Mouse (Mus musculus): Measurements from ENCODE around the gene Mapk10. TPM values are rescaled to one million over a fixed set of nuclear protein-coding genes. Genes with fewer than 3 reads are reported as not detected.

The Mapk10 gene
- polyA plus RNA-seq, 1 experiment, result 0.16 TPM

DNA sequence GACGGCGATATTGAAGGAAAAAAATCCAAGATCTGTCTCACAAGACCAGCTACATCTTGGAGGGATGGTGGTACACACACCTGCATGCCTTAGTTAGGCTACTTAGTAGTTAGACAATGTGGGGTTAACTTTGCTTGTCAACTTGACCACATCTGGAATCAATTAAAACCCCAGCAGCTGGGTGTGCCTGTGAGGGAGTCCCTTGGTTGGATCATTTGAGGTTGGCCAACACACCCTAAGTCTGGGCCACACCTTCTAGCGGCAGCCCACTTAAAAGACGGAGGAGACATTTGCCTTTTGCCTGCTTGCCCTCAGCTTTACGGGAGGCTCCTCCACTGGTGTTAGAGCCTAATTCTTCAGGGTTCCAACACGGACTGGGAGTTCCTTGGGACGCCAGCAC lies 209.0 kb downstream of the Mapk10 start:
- Histone ChIP-seq H3K27ac (ENCODE audit: insufficient read depth, low read depth, low read length) (no peak overlapping the region), H3K27me3 (ENCODE audit: control insufficient read depth, insufficient read depth, low read length) (no peaks in the 10 kb centered on the region), H3K4me3 (ENCODE audit: low read depth, low read length) (no peak overlapping the region), H3K4me1 (ENCODE audit: control insufficient read depth, insufficient read depth, insufficient read length, low read length) (no peaks in the 10 kb centered on the region), H3K36me3 (ENCODE audit: control insufficient read depth, insufficient read depth, low read length) (no peaks in the 10 kb centered on the region)
- WGBS, result 69% methylated on average over 7 of the region's 7 CpGs
- TF ChIP-seq CTCF (IDR thresholded peaks at IDR 0.05; ENCODE audit: extremely low read depth, insufficient read length, insufficient replicate concordance, low read depth, low read length) (no peak), POLR2A (IDR thresholded peaks at IDR 0.05; ENCODE audit: low read depth, low read length) (no peak)

DNA sequence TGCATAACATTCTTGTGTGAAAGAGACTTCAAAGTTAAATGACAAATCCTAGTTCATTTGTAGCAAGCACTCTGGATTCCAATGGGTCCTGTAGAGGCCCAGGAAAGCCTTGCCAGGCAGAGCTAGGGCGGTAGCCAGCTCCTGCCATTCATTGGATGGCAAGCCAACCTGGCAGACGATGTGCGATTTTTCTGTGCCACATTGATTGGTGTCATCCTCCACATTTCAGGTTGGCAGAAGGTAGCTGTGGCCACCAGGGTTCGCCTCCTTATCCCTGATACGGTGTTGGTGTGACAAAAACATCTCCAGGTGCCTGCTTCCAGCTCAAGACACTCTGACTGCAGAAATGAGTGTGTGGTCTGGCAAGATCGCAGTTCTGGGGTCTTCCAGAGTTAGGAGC lies 210.6 kb downstream of the Mapk10 start:
- Histone ChIP-seq H3K27me3 (ENCODE audit: control insufficient read depth, insufficient read depth, low read length) (no peaks in the 10 kb centered on the region), H3K4me3 (ENCODE audit: low read depth, low read length) (no peak overlapping the region), H3K36me3 (ENCODE audit: control insufficient read depth, insufficient read depth, low read length) (no peaks in the 10 kb centered on the region), H3K4me1 (ENCODE audit: control insufficient read depth, insufficient read depth, insufficient read length, low read length) (no peaks in the 10 kb centered on the region), H3K27ac (ENCODE audit: insufficient read depth, low read depth, low read length) (no peak overlapping the region)
- 86% methylated on average over 6 of the region's 6 CpGs for WGBS
- no peak for TF ChIP-seq CTCF (IDR thresholded peaks at IDR 0.05; ENCODE audit: extremely low read depth, insufficient read length, insufficient replicate concordance, low read depth, low read length)
- TF ChIP-seq POLR2A (IDR thresholded peaks at IDR 0.05; ENCODE audit: low read depth, low read length), result no peak

GRCm38 (mm10) chr5:102998524-102998923 lies 212.6 kb downstream of the Mapk10 start:
- H3K4me3 ChIP-seq (ENCODE audit: low read depth, low read length), result no peak overlapping the region
- H3K4me1 ChIP-seq (ENCODE audit: control insufficient read depth, insufficient read depth, insufficient read length, low read length), result no peaks in the 10 kb centered on the region
- no peaks in the 10 kb centered on the region for H3K36me3 ChIP-seq (ENCODE audit: control insufficient read depth, insufficient read depth, low read length)
- no peak overlapping the region for H3K27ac ChIP-seq (ENCODE audit: insufficient read depth, low read depth, low read length)
- no peaks in the 10 kb centered on the region for H3K27me3 ChIP-seq (ENCODE audit: control insufficient read depth, insufficient read depth, low read length)
- TF ChIP-seq POLR2A (IDR thresholded peaks at IDR 0.05; ENCODE audit: low read depth, low read length), result no peak
- no peak for TF ChIP-seq CTCF (IDR thresholded peaks at IDR 0.05; ENCODE audit: extremely low read depth, insufficient read length, insufficient replicate concordance, low read depth, low read length)
- 84% methylated on average over 7 of the region's 7 CpGs for WGBS

DNA sequence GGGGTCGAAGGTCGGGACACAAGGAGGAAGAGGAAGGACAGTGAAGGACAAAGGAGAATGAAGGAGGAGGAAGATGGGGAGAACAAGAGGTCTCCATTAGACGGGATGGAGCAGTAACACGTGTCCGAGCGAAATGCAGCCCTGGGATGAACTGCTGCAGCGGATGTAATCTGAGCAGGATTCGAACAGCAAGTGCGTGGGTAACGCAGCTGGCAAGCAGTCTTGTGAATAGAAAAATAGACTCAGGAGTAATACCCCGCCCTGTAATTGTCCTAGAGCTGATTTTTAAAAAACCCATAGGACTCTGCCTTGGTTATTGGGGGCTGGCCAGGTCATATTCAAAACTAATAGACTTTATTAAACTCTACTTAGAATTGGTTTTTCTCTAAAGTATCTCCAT lies 213.2 kb downstream of the Mapk10 start:
- Histone ChIP-seq H3K4me3 (ENCODE audit: low read depth, low read length) (no peak overlapping the region), H3K27ac (ENCODE audit: insufficient read depth, low read depth, low read length) (no peak overlapping the region), H3K27me3 (ENCODE audit: control insufficient read depth, insufficient read depth, low read length) (no peaks in the 10 kb centered on the region), H3K36me3 (ENCODE audit: control insufficient read depth, insufficient read depth, low read length) (no peaks in the 10 kb centered on the region), H3K4me1 (ENCODE audit: control insufficient read depth, insufficient read depth, insufficient read length, low read length) (no peaks in the 10 kb centered on the region)
- WGBS, result 84% methylated on average over 11 of the region's 11 CpGs
- TF ChIP-seq POLR2A (IDR thresholded peaks at IDR 0.05; ENCODE audit: low read depth, low read length) (no peak), CTCF (IDR thresholded peaks at IDR 0.05; ENCODE audit: extremely low read depth, insufficient read length, insufficient replicate concordance, low read depth, low read length) (no peak)

DNA sequence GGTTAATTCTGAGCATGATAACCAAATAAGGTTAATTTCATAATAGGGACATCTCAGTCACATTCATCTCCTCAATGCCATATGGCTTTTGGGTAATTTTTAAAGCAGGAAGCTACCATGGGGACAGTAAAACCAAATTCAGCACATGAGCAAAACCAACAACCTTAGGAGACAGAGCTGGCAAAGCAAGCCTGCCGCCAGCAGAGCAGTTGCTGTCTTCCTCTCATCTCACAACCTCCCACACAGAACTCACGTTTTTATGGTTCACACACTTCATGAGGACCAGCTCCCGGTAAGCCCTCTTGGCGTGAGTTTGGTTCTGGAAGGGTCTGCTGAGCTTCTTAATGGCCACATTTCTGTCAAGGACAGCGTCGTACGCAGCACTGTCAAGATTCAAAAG lies 214.8 kb downstream of the Mapk10 start:
- no peak overlapping the region for H3K4me3 ChIP-seq (ENCODE audit: low read depth, low read length)
- no peaks in the 10 kb centered on the region for H3K27me3 ChIP-seq (ENCODE audit: control insufficient read depth, insufficient read depth, low read length)
- no peaks in the 10 kb centered on the region for H3K36me3 ChIP-seq (ENCODE audit: control insufficient read depth, insufficient read depth, low read length)
- H3K27ac ChIP-seq (ENCODE audit: insufficient read depth, low read depth, low read length), result no peak overlapping the region
- TF ChIP-seq CTCF (IDR thresholded peaks at IDR 0.05; ENCODE audit: extremely low read depth, insufficient read length, insufficient replicate concordance, low read depth, low read length) (no peak), POLR2A (IDR thresholded peaks at IDR 0.05; ENCODE audit: low read depth, low read length) (no peak)
- no peaks in the 10 kb centered on the region for H3K4me1 ChIP-seq (ENCODE audit: control insufficient read depth, insufficient read depth, insufficient read length, low read length)
- WGBS, result 85% methylated on average over 7 of the region's 7 CpGs

GRCm38 (mm10) chr5:102995928-102996327 lies 215.2 kb downstream of the Mapk10 start:
- no peaks in the 10 kb centered on the region for H3K36me3 ChIP-seq (ENCODE audit: control insufficient read depth, insufficient read depth, low read length)
- H3K4me1 ChIP-seq (ENCODE audit: control insufficient read depth, insufficient read depth, insufficient read length, low read length), result no peaks in the 10 kb centered on the region
- no peak overlapping the region for H3K4me3 ChIP-seq (ENCODE audit: low read depth, low read length)
- no peaks in the 10 kb centered on the region for H3K27me3 ChIP-seq (ENCODE audit: control insufficient read depth, insufficient read depth, low read length)
- no peak overlapping the region for H3K27ac ChIP-seq (ENCODE audit: insufficient read depth, low read depth, low read length)
- no peak for TF ChIP-seq CTCF (IDR thresholded peaks at IDR 0.05; ENCODE audit: extremely low read depth, insufficient read length, insufficient replicate concordance, low read depth, low read length)
- no peak for TF ChIP-seq POLR2A (IDR thresholded peaks at IDR 0.05; ENCODE audit: low read depth, low read length)

GRCm38 (mm10) chr5:102993951-102994350 lies 217.2 kb downstream of the Mapk10 start:
- Histone ChIP-seq H3K27ac (ENCODE audit: insufficient read depth, low read depth, low read length) (no peak overlapping the region), H3K36me3 (ENCODE audit: control insufficient read depth, insufficient read depth, low read length) (no peaks in the 10 kb centered on the region), H3K4me3 (ENCODE audit: low read depth, low read length) (no peak overlapping the region), H3K4me1 (ENCODE audit: control insufficient read depth, insufficient read depth, insufficient read length, low read length) (no peaks in the 10 kb centered on the region), H3K27me3 (ENCODE audit: control insufficient read depth, insufficient read depth, low read length) (no peaks in the 10 kb centered on the region)
- no peak for TF ChIP-seq POLR2A (IDR thresholded peaks at IDR 0.05; ENCODE audit: low read depth, low read length)
- no peak for TF ChIP-seq CTCF (IDR thresholded peaks at IDR 0.05; ENCODE audit: extremely low read depth, insufficient read length, insufficient replicate concordance, low read depth, low read length)
- 85% methylated on average over 5 of the region's 5 CpGs for WGBS

- 69% methylated on average over 2 of the region's 2 CpGs for WGBS
- no peak overlapping the region for H3K27ac ChIP-seq (ENCODE audit: insufficient read depth, low read depth, low read length)
- no peak for TF ChIP-seq POLR2A (IDR thresholded peaks at IDR 0.05; ENCODE audit: low read depth, low read length)
- no peak for TF ChIP-seq CTCF (IDR thresholded peaks at IDR 0.05; ENCODE audit: extremely low read depth, insufficient read length, insufficient replicate concordance, low read depth, low read length)
These were observed 219.4 kb downstream of the Mapk10 start for GRCm38 (mm10) chr5:102991691-102992090.

More at GRCm38 (mm10) chr5:102991691-102992090, 219.4 kb downstream of the Mapk10 start:
- Histone ChIP-seq H3K4me1 (ENCODE audit: control insufficient read depth, insufficient read depth, insufficient read length, low read length) (no peaks in the 10 kb centered on the region), H3K27me3 (ENCODE audit: control insufficient read depth, insufficient read depth, low read length) (no peaks in the 10 kb centered on the region), H3K36me3 (ENCODE audit: control insufficient read depth, insufficient read depth, low read length) (no peaks in the 10 kb centered on the region), H3K4me3 (ENCODE audit: low read depth, low read length) (no peak overlapping the region)

Data from small intestine, adult 2 months (tissue).